Mouse (Mus musculus) myocyte (in vitro differentiated cells): ENCODE measurements around the gene Dock4. TPM values are rescaled to one million over a fixed set of nuclear protein-coding genes. Genes with fewer than 3 reads are reported as not detected.

Source experiments
- H3K27me3 ChIP-seq: one replicate; pipeline ENCODE4 v1.6.1; 2011; ENCODE audit not compliant: control insufficient read depth, insufficient read depth, insufficient read length
- H3K36me3 ChIP-seq: one replicate; pipeline ENCODE4 v1.6.1; 2011; ENCODE audit not compliant: control insufficient read depth, insufficient read depth
- H3K4me2 ChIP-seq: one replicate; pipeline ENCODE4 v1.6.1; 2011; ENCODE audit warnings: low read depth, control low read depth
- H3K4me3 ChIP-seq: one replicate; pipeline ENCODE4 v1.5.1; 2011; ENCODE audit warnings: mild to moderate bottlenecking, control low read depth, moderate library complexity
- H3K79me2 ChIP-seq: one replicate; pipeline ENCODE4 v1.6.1; 2011; ENCODE audit not compliant: control insufficient read depth, insufficient read depth
- H3ac ChIP-seq: one replicate; pipeline ENCODE4 v1.6.1; 2011; ENCODE audit not compliant: control insufficient read depth, insufficient read length
- CEBPB ChIP-seq: IDR thresholded peaks from 2 replicates; pipeline ENCODE4 v1.6.1; 2011; ENCODE audit warnings: mild to moderate bottlenecking, moderate library complexity; ENCODE audit not compliant: poor library complexity, insufficient read depth, severe bottlenecking
- E2F4 ChIP-seq: IDR thresholded peaks from one replicate; pipeline ENCODE4 v1.6.1; 2011; ENCODE audit warnings: mild to moderate bottlenecking, control low read depth, moderate library complexity; ENCODE audit not compliant: insufficient read depth
- MAX ChIP-seq: IDR thresholded peaks from one replicate; pipeline ENCODE4 v1.6.1; 2011; ENCODE audit warnings: low read depth, mild to moderate bottlenecking, control low read depth
- MYOD1 ChIP-seq, 3 experiments: IDR thresholded peaks; one replicate each; pipeline ENCODE4 v1.6.1; 2011; ENCODE audit warnings: control low read depth in 2 of 3, low read depth in 2 of 3, mild to moderate bottlenecking in 2 of 3, moderate library complexity in 1 of 3; ENCODE audit not compliant: insufficient read length in 2 of 3, control insufficient read depth in 1 of 3
- MYOG ChIP-seq, 3 experiments: IDR thresholded peaks; one replicate each; pipeline ENCODE4 v1.6.1; 2011; ENCODE audit warnings: control low read depth in 2 of 3, low read depth in 2 of 3, mild to moderate bottlenecking in 2 of 3; ENCODE audit not compliant: insufficient read length in 2 of 3, control insufficient read depth in 1 of 3, insufficient read depth in 1 of 3
- POLR2A ChIP-seq: IDR thresholded peaks from one replicate; pipeline ENCODE4 v1.6.1; 2011; ENCODE audit warnings: low read depth, mild to moderate bottlenecking, control low read depth, moderate library complexity; ENCODE audit not compliant: insufficient read length
- POLR2AphosphoS2 ChIP-seq: IDR thresholded peaks from one replicate; pipeline ENCODE4 v1.6.1; 2011; ENCODE audit warnings: low read depth, control low read depth; ENCODE audit not compliant: insufficient read length
- REST ChIP-seq: IDR thresholded peaks from one replicate; pipeline ENCODE4 v1.6.1; 2011; ENCODE audit warnings: mild to moderate bottlenecking, control low read depth, moderate library complexity; ENCODE audit not compliant: insufficient read depth, insufficient read length
- SRF ChIP-seq: IDR thresholded peaks from one replicate; pipeline ENCODE4 v1.6.1; 2011; ENCODE audit warnings: low read depth; ENCODE audit not compliant: control insufficient read depth, insufficient read length
- TCF12 ChIP-seq: IDR thresholded peaks from one replicate; pipeline ENCODE4 v1.6.1; 2011; ENCODE audit warnings: mild to moderate bottlenecking, control low read depth; ENCODE audit not compliant: poor library complexity, insufficient read depth, severe bottlenecking
- TCF3 ChIP-seq: IDR thresholded peaks from one replicate; pipeline ENCODE4 v1.6.1; 2011; ENCODE audit warnings: low read depth, control low read depth; ENCODE audit not compliant: insufficient read length
- USF1 ChIP-seq: IDR thresholded peaks from one replicate; pipeline ENCODE4 v1.6.1; 2011; ENCODE audit warnings: low read depth, mild to moderate bottlenecking, control low read depth, moderate library complexity
- polyA plus RNA-seq: library from polyadenylated mRNA; unstranded; fragments of >200 nt; fragmentation: generic; extraction: Trizol; gene quantifications from one replicate; pipeline ENCODE4 v1.2.1, GENCODE M21; 2012; ENCODE audit warnings: missing spikeins

Dock4 gene
- polyA plus RNA-seq, 1 experiment = 0.73 TPM

DNA sequence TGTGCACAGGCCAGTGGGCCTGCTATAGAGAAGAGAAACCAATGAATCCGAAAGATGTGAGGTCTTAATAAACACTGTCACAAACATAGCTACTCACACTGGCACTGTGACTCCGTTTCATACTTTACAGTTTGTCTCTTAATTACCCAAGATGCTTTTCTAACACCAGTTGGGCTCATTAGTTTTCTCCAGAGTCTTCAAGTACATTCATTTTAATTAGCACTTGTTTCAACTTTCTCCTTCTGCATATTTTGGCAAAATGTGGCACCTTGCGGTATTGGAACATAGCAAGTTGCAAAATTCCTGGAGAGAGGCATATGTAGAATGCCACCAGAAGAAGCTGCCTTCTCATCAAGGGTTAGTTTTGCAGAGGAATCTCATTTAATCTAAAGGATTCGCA is 252.6 kb downstream of the Dock4 start:
- H3K4me3 ChIP-seq = no peak overlapping the region
- H3K36me3 ChIP-seq = no peaks in the 10 kb centered on the region
- H3ac ChIP-seq = no peak overlapping the region
- H3K79me2 ChIP-seq = no peaks in the 10 kb centered on the region
- H3K27me3 ChIP-seq = no peaks in the 10 kb centered on the region
- TF ChIP-seq MYOD1 (IDR thresholded peaks at IDR 0.05; ENCODE audit: control insufficient read depth in 1 of 3, insufficient read length in 2 of 3, low read depth in 2 of 3) (no peak), SRF (no peak), MAX (no peak), MYOG (IDR thresholded peaks at IDR 0.05; ENCODE audit: control insufficient read depth in 1 of 3, insufficient read depth in 1 of 3, insufficient read length in 2 of 3, low read depth in 2 of 3) (no peak), E2F4 (no peak), TCF3 (no peak), POLR2A (no peak), CEBPB (no peak), REST (no peak), USF1 (no peak), TCF12 (no peak), POLR2AphosphoS2 (no peak)
- no peak overlapping the region for H3K4me2 ChIP-seq

DNA sequence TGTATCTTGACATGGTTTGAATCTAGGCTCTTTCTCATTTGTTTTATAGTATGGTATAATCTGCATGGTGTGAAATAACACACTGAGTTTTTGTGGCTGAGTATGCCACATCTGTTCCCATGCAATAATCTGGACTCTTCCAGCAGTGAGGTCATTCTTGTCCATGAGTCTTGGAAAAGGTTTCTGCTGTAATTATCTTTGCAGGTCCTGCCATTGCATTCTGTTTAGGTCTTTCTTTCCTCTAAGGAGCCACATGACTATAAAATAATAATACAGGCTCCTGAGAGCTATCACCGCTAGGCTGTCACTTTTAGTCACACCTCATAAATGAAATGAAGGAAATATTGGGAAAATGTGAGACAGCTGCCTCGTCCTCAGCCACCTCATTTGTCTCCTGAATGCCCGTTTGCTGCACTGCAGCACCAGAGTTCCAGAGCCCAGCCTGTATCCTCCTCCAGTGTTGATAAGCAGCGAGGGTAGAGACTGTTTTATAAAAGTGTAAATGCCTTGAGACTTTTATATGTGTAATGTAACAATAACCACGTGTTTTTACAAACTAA is 256.6 kb downstream of the Dock4 start:
- Histone ChIP-seq H3K4me2 (no peak overlapping the region), H3K36me3 (no peaks in the 10 kb centered on the region), H3K79me2 (no peaks in the 10 kb centered on the region), H3K4me3 (no peak overlapping the region), H3K27me3 (no peaks in the 10 kb centered on the region), H3ac (no peak overlapping the region)
- no peak for TF ChIP-seq TCF3
- TF ChIP-seq MYOD1 (IDR thresholded peaks at IDR 0.05; ENCODE audit: control insufficient read depth in 1 of 3, insufficient read length in 2 of 3, low read depth in 2 of 3) = no peak
- TF ChIP-seq POLR2AphosphoS2 = no peak
- TF ChIP-seq MYOG (IDR thresholded peaks at IDR 0.05; ENCODE audit: control insufficient read depth in 1 of 3, insufficient read depth in 1 of 3, insufficient read length in 2 of 3, low read depth in 2 of 3) = no peak
- TF ChIP-seq CEBPB = no peak
- no peak for TF ChIP-seq POLR2A
- TF ChIP-seq REST = no peak
- no peak for TF ChIP-seq USF1

DNA sequence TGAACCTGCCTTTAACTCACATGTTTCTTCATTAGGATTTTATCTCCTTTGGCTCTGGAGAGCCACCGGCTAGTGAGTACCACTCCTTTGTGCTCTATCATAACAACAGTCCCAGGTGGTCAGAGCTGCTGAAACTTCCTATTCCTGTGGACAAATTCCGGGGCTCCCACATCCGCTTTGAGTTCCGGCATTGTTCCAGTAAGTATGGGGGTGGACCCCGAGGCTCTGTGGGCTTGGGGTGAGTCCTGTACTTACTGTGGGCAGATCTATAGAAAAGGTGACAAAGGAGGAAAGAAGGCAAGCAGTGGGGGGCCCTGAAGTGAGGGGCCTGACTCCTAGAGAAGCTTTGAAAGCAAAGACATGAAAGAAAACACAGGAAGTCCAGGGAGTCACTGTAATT is 258.5 kb downstream of the Dock4 start:
- H3ac ChIP-seq = no peak overlapping the region
- H3K27me3 ChIP-seq = no peaks in the 10 kb centered on the region
- H3K79me2 ChIP-seq = no peaks in the 10 kb centered on the region
- H3K4me3 ChIP-seq = no peak overlapping the region
- no peaks in the 10 kb centered on the region for H3K36me3 ChIP-seq
- H3K4me2 ChIP-seq = no peak overlapping the region
- TF ChIP-seq MYOD1 (IDR thresholded peaks at IDR 0.05; ENCODE audit: control insufficient read depth in 1 of 3, insufficient read length in 2 of 3, low read depth in 2 of 3) (no peak), CEBPB (no peak), MAX (no peak), TCF3 (no peak), POLR2A (no peak), E2F4 (no peak), MYOG (IDR thresholded peaks at IDR 0.05; ENCODE audit: control insufficient read depth in 1 of 3, insufficient read depth in 1 of 3, insufficient read length in 2 of 3, low read depth in 2 of 3) (no peak), POLR2AphosphoS2 (no peak), REST (no peak), TCF12 (no peak), SRF (no peak), USF1 (no peak)

GRCm38 (mm10) chr12:40707108-40707507 is 261.4 kb downstream of the Dock4 start:
- no peak overlapping the region for H3ac ChIP-seq
- no peak overlapping the region for H3K4me2 ChIP-seq
- no peak for TF ChIP-seq USF1
- H3K4me3 ChIP-seq = no peak overlapping the region
- no peaks in the 10 kb centered on the region for H3K36me3 ChIP-seq
- H3K27me3 ChIP-seq = no peaks in the 10 kb centered on the region
- H3K79me2 ChIP-seq = no peaks in the 10 kb centered on the region

DNA sequence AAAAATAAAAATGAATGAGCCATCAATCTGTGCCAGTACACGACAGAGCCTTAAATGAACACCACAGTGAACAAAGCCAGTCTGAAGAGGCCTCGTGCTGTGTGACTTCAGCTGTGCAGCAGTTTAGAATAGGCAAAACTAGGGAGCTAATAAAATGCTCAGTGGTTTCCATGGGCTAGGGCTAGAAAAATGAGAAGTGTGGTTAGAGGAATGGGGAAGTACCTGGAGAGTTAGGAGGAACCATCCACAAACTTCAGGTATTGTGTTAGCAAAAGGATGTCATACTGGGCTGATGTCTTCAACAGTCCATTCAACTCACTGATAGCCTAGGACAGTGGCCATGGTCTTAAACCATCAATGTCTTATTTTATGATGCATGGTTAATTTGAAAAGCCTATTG is 263.3 kb downstream of the Dock4 start:
- no peak overlapping the region for H3ac ChIP-seq
- no peak overlapping the region for H3K4me2 ChIP-seq
- no peaks in the 10 kb centered on the region for H3K36me3 ChIP-seq
- H3K4me3 ChIP-seq = no peak overlapping the region
- H3K79me2 ChIP-seq = no peaks in the 10 kb centered on the region
- TF ChIP-seq MYOD1 (IDR thresholded peaks at IDR 0.05; ENCODE audit: control insufficient read depth in 1 of 3, insufficient read length in 2 of 3, low read depth in 2 of 3) (no peak), TCF3 (no peak), SRF (no peak), POLR2AphosphoS2 (no peak), CEBPB (no peak), MYOG (IDR thresholded peaks at IDR 0.05; ENCODE audit: control insufficient read depth in 1 of 3, insufficient read depth in 1 of 3, insufficient read length in 2 of 3, low read depth in 2 of 3) (no peak), USF1 (no peak), REST (no peak), TCF12 (no peak), E2F4 (no peak), POLR2A (no peak), MAX (no peak)
- no peaks in the 10 kb centered on the region for H3K27me3 ChIP-seq
